Mouse (Mus musculus): ENCODE results near the gene Gm14632. TPM values are rescaled to one million over a fixed set of nuclear protein-coding genes. Genes with fewer than 3 reads are reported as not detected.
"Not testable (repeated sequence)": the region's sequence is repeated elsewhere in the genome, so short reads cannot be mapped to it uniquely, and the experiment has no call there.

The Gm14632 gene
- not detected in 2 replicates for polyA plus RNA-seq (2014; fragmentation: Nextera tagmentation; extraction: Ambion mirVana)

DNA sequence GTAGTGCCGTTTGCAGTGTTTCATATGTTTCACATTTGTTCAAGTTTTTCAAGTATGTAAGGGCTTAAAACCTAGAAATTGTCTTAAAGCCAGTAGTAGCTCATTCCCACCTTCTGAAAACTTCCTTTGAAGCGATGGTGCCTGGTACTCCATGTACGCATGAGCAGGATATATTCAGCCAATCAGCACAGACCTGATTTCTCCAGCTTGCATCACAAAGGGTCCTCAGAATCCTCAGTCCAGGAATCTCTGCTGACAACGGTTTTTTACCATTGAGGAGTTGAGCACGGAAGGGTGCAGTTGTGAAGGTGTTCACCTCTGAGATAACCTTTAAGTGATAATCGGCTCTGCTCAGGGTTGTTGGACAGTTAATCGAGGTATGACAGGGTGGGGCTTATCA is at the start of gene Gm14632:
Gene Gm14632 (plus strand): TSS at position 301 of the 400 bp plus-strand sequence.
- not testable (repeated sequence) for H3K27ac ChIP-seq (replicated peaks; ENCODE audit: low read depth, low read length); H3K36me3 ChIP-seq (ENCODE audit: control insufficient read depth, insufficient read depth, low read length); H3K4me1 ChIP-seq (ENCODE audit: control insufficient read depth, insufficient read depth, low read length); H3K4me2 ChIP-seq (ENCODE audit: low read length); H3K9me3 ChIP-seq (ENCODE audit: control insufficient read depth, low read length); H3K4me3 ChIP-seq (replicated peaks; ENCODE audit: low read depth, low read length); H3K27me3 ChIP-seq (ENCODE audit: control insufficient read depth, insufficient read depth, low read length); H3K9ac ChIP-seq (replicated peaks; ENCODE audit: low read length); DNase-seq; ATAC-seq (ENCODE audit: low FRiP score, low TSS enrichment)
- WGBS, result 91% methylated on average over 4 of the region's 7 CpGs
